Mouse (Mus musculus): ENCODE measurements at regions not wholly inside any gene's neighbourhood (a gene's known extent, or its start where the extent isn't known, plus 50 kb on each side); places are given as distances from the start of the nearest gene placed in this dataset.

GRCm38 (mm10) chr14:33789556-33789955, 133.8 kb upstream of the Gdf10 start:
- ATAC-seq (replicated peaks; ENCODE audit: poor library complexity, severe bottlenecking) = no peak

GRCm38 (mm10) chr14:33794262-33794661, 129.1 kb upstream of the Gdf10 start:
- ATAC-seq (replicated peaks; ENCODE audit: poor library complexity, severe bottlenecking) = no peak

GRCm38 (mm10) chr14:33797551-33798303, 125.7 kb upstream of the Gdf10 start:
- ATAC-seq (replicated peaks; ENCODE audit: poor library complexity, severe bottlenecking) = no peak

- ATAC-seq (replicated peaks; ENCODE audit: poor library complexity, severe bottlenecking) = no peak
Measured at GRCm38 (mm10) chr14:33804321-33804720, 119.1 kb upstream of the Gdf10 start.

GRCm38 (mm10) chr14:33804721-33805120, 118.7 kb upstream of the Gdf10 start:
- ATAC-seq (replicated peaks; ENCODE audit: poor library complexity, severe bottlenecking) = no peak

GRCm38 (mm10) chr14:33807196-33807595, 116.2 kb upstream of the Gdf10 start:
- ATAC-seq (replicated peaks; ENCODE audit: poor library complexity, severe bottlenecking) = no peak

- ATAC-seq (replicated peaks; ENCODE audit: poor library complexity, severe bottlenecking) = no peak
Measured at GRCm38 (mm10) chr14:33808593-33809265, 114.7 kb upstream of the Gdf10 start.

GRCm38 (mm10) chr14:33810584-33810983, 112.8 kb upstream of the Gdf10 start:
- no peak for ATAC-seq (replicated peaks; ENCODE audit: poor library complexity, severe bottlenecking)

- no peak for ATAC-seq (replicated peaks; ENCODE audit: poor library complexity, severe bottlenecking)
Measured at GRCm38 (mm10) chr14:33811241-33811640, 112.1 kb upstream of the Gdf10 start.

- no peak for ATAC-seq (replicated peaks; ENCODE audit: poor library complexity, severe bottlenecking)
Measured at GRCm38 (mm10) chr14:33812266-33812665, 111.1 kb upstream of the Gdf10 start.

GRCm38 (mm10) chr14:33812772-33813171, 110.6 kb upstream of the Gdf10 start:
- ATAC-seq (replicated peaks; ENCODE audit: poor library complexity, severe bottlenecking) = no peak

GRCm38 (mm10) chr14:33813274-33813673, 110.1 kb upstream of the Gdf10 start:
- no peak for ATAC-seq (replicated peaks; ENCODE audit: poor library complexity, severe bottlenecking)

- no peak for ATAC-seq (replicated peaks; ENCODE audit: poor library complexity, severe bottlenecking)
Measured at GRCm38 (mm10) chr14:33814107-33814506, 109.3 kb upstream of the Gdf10 start.

GRCm38 (mm10) chr14:33814599-33814998, 108.8 kb upstream of the Gdf10 start:
- no peak for ATAC-seq (replicated peaks; ENCODE audit: poor library complexity, severe bottlenecking)

GRCm38 (mm10) chr14:33820541-33821260, 102.7 kb upstream of the Gdf10 start:
- ATAC-seq (replicated peaks; ENCODE audit: poor library complexity, severe bottlenecking) = no peak

GRCm38 (mm10) chr14:33821436-33821835, 102.0 kb upstream of the Gdf10 start:
- no peak for ATAC-seq (replicated peaks; ENCODE audit: poor library complexity, severe bottlenecking)

GRCm38 (mm10) chr14:33824421-33824874, 98.9 kb upstream of the Gdf10 start:
- no peak for ATAC-seq (replicated peaks; ENCODE audit: poor library complexity, severe bottlenecking)

- no peak for ATAC-seq (replicated peaks; ENCODE audit: poor library complexity, severe bottlenecking)
Measured at GRCm38 (mm10) chr14:33826003-33826644, 97.3 kb upstream of the Gdf10 start.

- no peak for ATAC-seq (replicated peaks; ENCODE audit: poor library complexity, severe bottlenecking)
Measured at GRCm38 (mm10) chr14:33832650-33833319, 90.6 kb upstream of the Gdf10 start.

GRCm38 (mm10) chr14:33836341-33836740, 87.0 kb upstream of the Gdf10 start:
- no peak for ATAC-seq (replicated peaks; ENCODE audit: poor library complexity, severe bottlenecking)
